Mouse (Mus musculus): ENCODE measurements around the gene Cd72. TPM values are rescaled to one million over a fixed set of nuclear protein-coding genes. Genes with fewer than 3 reads are reported as not detected.

Cd72 gene
- total and polyA plus RNA-seq, 3 experiments, result 24.0 to 61.4 (median 55.9) TPM

DNA sequence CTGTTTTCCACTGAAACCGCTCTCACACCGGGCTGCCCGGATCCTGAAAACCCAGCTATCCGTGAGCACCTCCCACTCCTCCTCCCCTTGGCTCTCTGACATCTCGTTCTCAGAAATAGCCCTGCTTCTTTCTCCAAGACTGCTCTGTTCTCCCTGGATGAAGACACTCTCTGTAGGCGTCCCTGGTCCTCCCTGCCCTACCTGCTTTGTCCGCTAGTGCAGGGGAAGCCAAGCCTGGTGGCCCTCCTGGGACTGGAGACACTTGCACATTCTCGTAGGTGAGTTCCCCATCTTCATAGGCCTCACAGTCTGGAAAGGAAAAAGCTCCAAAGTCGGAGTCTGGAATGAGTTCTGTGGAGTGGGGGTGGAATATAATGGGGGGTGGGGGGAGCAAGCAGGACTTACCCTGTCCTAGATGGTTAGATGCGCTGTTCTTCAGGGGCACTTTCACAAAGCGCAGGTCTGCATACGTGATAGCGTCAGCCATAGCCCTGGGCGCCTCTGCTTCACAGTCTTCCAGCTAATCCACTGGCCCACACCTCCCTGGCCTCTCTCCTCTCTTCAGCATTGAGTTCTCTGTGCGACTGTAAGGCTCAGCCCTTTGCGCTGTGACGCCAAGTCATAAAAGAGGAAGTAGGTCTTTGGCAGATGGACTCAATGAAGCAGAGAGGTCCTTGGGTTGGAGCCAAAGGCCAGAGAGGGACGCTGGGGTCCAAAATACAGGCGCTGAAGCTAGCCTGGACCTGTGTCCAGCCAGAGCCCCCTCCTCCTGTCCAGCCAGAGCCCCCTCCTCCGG lies at the start of gene Cd72 (continued):
- TF ChIP-seq NELFE (IDR thresholded peaks at IDR 0.05; ENCODE audit: low read depth, low read length), result peak; percentile 54; the same call in 1 of the 2 replicates

DNA sequence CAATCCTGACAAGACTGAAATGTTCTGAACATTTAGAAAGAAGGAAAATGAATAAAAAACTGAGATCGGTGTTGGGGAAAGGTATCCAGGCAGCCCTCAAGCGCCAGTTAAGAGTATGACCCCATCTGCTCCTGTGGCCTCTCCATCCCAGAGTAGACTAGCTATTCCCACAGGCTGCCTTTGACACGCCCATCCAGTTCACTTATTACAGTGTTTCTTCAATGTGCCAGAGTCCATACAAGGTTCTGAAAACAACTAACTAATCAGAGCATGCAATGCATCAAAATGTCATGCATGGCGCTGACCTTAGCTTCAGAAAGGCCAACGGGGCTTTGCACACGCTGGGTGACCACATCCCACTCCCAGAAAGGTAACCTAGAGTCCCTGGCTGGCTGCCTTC lies 49.1 kb upstream of the Cd72 start:
- H3K27ac ChIP-seq (ENCODE audit: insufficient read depth, low read depth), result no peak overlapping the region
- H3K27me3 ChIP-seq (replicated peaks), result peaks cover 86% of the 10 kb centered on the region
- no peak for DNase-seq (ENCODE audit: extremely low read depth)
- no peaks in the 10 kb centered on the region for H3K9me3 ChIP-seq (replicated peaks; ENCODE audit: low read length)
- TF ChIP-seq E2F4 (IDR thresholded peaks at IDR 0.05; ENCODE audit: insufficient replicate concordance, low read depth, low read length) (no peak), RCOR1 (conservative IDR thresholded peaks at IDR 0.05; ENCODE audit: low read depth, low read length) (no peak)
- H3K4me1 ChIP-seq (ENCODE audit: control insufficient read depth in 1 of 2, insufficient read depth in 2 of 2), result peaks cover 0 to 13% of the 10 kb centered on the region in 2 experiments; a peak in 2 of 4 replicates
- dilution Hi-C loops (cut with MboI; ENCODE audit: extremely low pct_ligation_motif_present, extremely low pct_unique_long_range_greater_than_20kb, low sequenced_read_pairs) (no loop called here), in situ Hi-C loops (cut with MboI; ENCODE audit: low pct_ligation_motif_present, low pct_unique_long_range_greater_than_20kb, low sequenced_read_pairs) (no loop called here)
- H3K79me2 ChIP-seq (replicated peaks; ENCODE audit: control insufficient read depth, extremely low read depth, insufficient read depth, poor library complexity, severe bottlenecking), result no peaks in the 10 kb centered on the region
- H3K36me3 ChIP-seq (replicated peaks in 1 of 2; ENCODE audit: control insufficient read depth in 1 of 2, insufficient read depth in 1 of 2, low read length in 1 of 2), result no peaks in the 10 kb centered on the region
- H3K4me2 ChIP-seq (ENCODE audit: insufficient read depth, low read depth, poor library complexity, severe bottlenecking), result no peak overlapping the region
- no peak overlapping the region for H3K4me3 ChIP-seq (replicated peaks in 1 of 3; ENCODE audit: low read depth in 2 of 3, low read length in 2 of 3, poor library complexity in 1 of 3)
- H3K9ac ChIP-seq (ENCODE audit: insufficient read depth, low read depth), result no peak overlapping the region

- Histone ChIP-seq H3K9ac (ENCODE audit: insufficient read depth, low read depth) (no peak overlapping the region), H3K79me2 (replicated peaks; ENCODE audit: control insufficient read depth, extremely low read depth, insufficient read depth, poor library complexity, severe bottlenecking) (no peaks in the 10 kb centered on the region), H3K9me3 (replicated peaks; ENCODE audit: low read length) (no peaks in the 10 kb centered on the region), H3K27me3 (replicated peaks) (peaks cover 83% of the 10 kb centered on the region), H3K36me3 (replicated peaks in 1 of 2; ENCODE audit: control insufficient read depth in 1 of 2, insufficient read depth in 1 of 2, low read length in 1 of 2) (no peaks in the 10 kb centered on the region), H3K4me1 (ENCODE audit: control insufficient read depth in 1 of 2, insufficient read depth in 2 of 2) (peaks cover 0 to 13% of the 10 kb centered on the region in 2 experiments; a peak in 2 of 4 replicates), H3K4me3 (replicated peaks in 1 of 3; ENCODE audit: low read depth in 2 of 3, low read length in 2 of 3, poor library complexity in 1 of 3) (no peak overlapping the region), H3K4me2 (ENCODE audit: insufficient read depth, low read depth, poor library complexity, severe bottlenecking) (no peak overlapping the region), H3K27ac (ENCODE audit: insufficient read depth, low read depth) (no peak overlapping the region)
- dilution Hi-C loops (cut with MboI; ENCODE audit: extremely low pct_ligation_motif_present, extremely low pct_unique_long_range_greater_than_20kb, low sequenced_read_pairs), result no loop called here
- in situ Hi-C loops (cut with MboI; ENCODE audit: low pct_ligation_motif_present, low pct_unique_long_range_greater_than_20kb, low sequenced_read_pairs), result no loop called here
- no peak for TF ChIP-seq MAFK (IDR thresholded peaks at IDR 0.05; ENCODE audit: insufficient replicate concordance, low read length)
- no peak for TF ChIP-seq USF1 (IDR thresholded peaks at IDR 0.05; ENCODE audit: low read depth, low read length)
- TF ChIP-seq E2F4 (IDR thresholded peaks at IDR 0.05; ENCODE audit: insufficient replicate concordance, low read depth, low read length), result no peak
- no peak for TF ChIP-seq MAX (IDR thresholded peaks at IDR 0.05; ENCODE audit: low read length)
- TF ChIP-seq USF2 (conservative IDR thresholded peaks at IDR 0.05; ENCODE audit: low read depth, low read length), result no peak
- TF ChIP-seq CTCF (conservative IDR thresholded peaks at IDR 0.05 in 1 of 2, IDR thresholded peaks at IDR 0.05 in 1 of 2; ENCODE audit: low read depth in 2 of 2, low read length in 2 of 2), result no peak
- TF ChIP-seq MXI1 (IDR thresholded peaks at IDR 0.05; ENCODE audit: low read depth, low read length), result no peak
- TF ChIP-seq UBTF (IDR thresholded peaks at IDR 0.05; ENCODE audit: low read depth, low read length), result no peak
- no peak for TF ChIP-seq ETS1 (conservative IDR thresholded peaks at IDR 0.05; ENCODE audit: low read depth, low read length)
- no peak for DNase-seq (ENCODE audit: extremely low read depth)
These were observed 48.6 kb upstream of the Cd72 start for GRCm38 (mm10) chr4:43503041-43503440.
